Mouse (Mus musculus) hindbrain, embryonic 13.5 days (tissue): ENCODE data around the gene Tusc2. TPM values are rescaled to one million over a fixed set of nuclear protein-coding genes. Genes with fewer than 3 reads are reported as not detected.
A peak's percentile ranks its signal among the peaks of the same experiment; 100 is the strongest.

Source experiments
- ATAC-seq: fragments of 200-750 bp; cut with Nextera tagmentation; 2 replicates; pipeline ENCODE4 v1.8.0; 2017; ENCODE audit warnings: moderate TSS enrichment; ENCODE audit not compliant: low FRiP score
- H3K27ac ChIP-seq: fragments of 300-500 bp; sonication (generic); 2 replicates; pipeline ENCODE4 v1.5.1; 2015; ENCODE audit warnings: inconsistent platforms, mild to moderate bottlenecking, moderate library complexity
- H3K27me3 ChIP-seq: fragments of 300-500 bp; sonication (generic); 2 replicates; pipeline ENCODE4 v1.6.1; 2015; ENCODE audit warnings: mild to moderate bottlenecking, inconsistent platforms
- H3K36me3 ChIP-seq: fragments of 300-500 bp; sonication (generic); 2 replicates; pipeline ENCODE4 v1.6.1; 2015; ENCODE audit warnings: mild to moderate bottlenecking, inconsistent platforms
- H3K4me1 ChIP-seq: fragments of 300-500 bp; sonication (generic); replicated peaks from 2 replicates; pipeline ENCODE4 v1.6.1; 2015; ENCODE audit warnings: inconsistent platforms
- H3K4me2 ChIP-seq: fragments of 300-500 bp; sonication (generic); 2 replicates; pipeline ENCODE4 v1.6.1; 2015; ENCODE audit warnings: inconsistent platforms, mild to moderate bottlenecking, moderate library complexity
- H3K4me3 ChIP-seq: fragments of 300-500 bp; sonication (generic); 2 replicates; pipeline ENCODE4 v1.5.1; 2015; ENCODE audit warnings: mild to moderate bottlenecking, inconsistent platforms
- H3K9ac ChIP-seq: fragments of 300-500 bp; sonication (generic); 2 replicates; pipeline ENCODE4 v1.6.1; 2015; ENCODE audit warnings: mild to moderate bottlenecking, inconsistent platforms
- H3K9me3 ChIP-seq: fragments of 300-500 bp; sonication (generic); 2 replicates; pipeline ENCODE4 v1.6.1; 2016; ENCODE audit warnings: inconsistent platforms
- WGBS: fragments of 180-500 bp; shearing (Covaris S2); methylation state at CpG from one replicate; pipeline ENCODE4 v1.1.7; 2015; 5-methylcytosine and 5-hydroxymethylcytosine counted together
- polyA plus RNA-seq: library from polyadenylated mRNA; unstranded; fragments of >200 nt; fragmentation: Nextera tagmentation; extraction: Ambion mirVana; gene quantifications from 2 replicates; pipeline ENCODE4 v1.2.1, GENCODE M21; 2015

Tusc2 gene
- polyA plus RNA-seq, 1 experiment from 2014 or later: 108 TPM

- Histone ChIP-seq H3K27me3 (no peaks in the 10 kb centered on the region), H3K9me3 (no peaks in the 10 kb centered on the region), H3K4me1 (peaks cover 67% of the 10 kb centered on the region), H3K27ac (no peak overlapping the region), H3K4me2 (no peak overlapping the region), H3K4me3 (no peak overlapping the region), H3K9ac (no peak overlapping the region), H3K36me3 (peaks cover 36% of the 10 kb centered on the region)
- 97% methylated on average over 3 of the region's 3 CpGs for WGBS
- no peak for ATAC-seq
Observed at GRCm38 (mm10) chr9:107538711-107539110, 24.3 kb upstream of the Tusc2 start.

GRCm38 (mm10) chr9:107539940-107540339 lies 23.1 kb upstream of the Tusc2 start:
- H3K9me3 ChIP-seq: no peaks in the 10 kb centered on the region
- no peak overlapping the region for H3K4me3 ChIP-seq
- H3K36me3 ChIP-seq: peaks cover 49% of the 10 kb centered on the region
- no peaks in the 10 kb centered on the region for H3K27me3 ChIP-seq
- 98% methylated on average over 8 of the region's 8 CpGs for WGBS
- no peak overlapping the region for H3K4me2 ChIP-seq
- ATAC-seq: no peak
- H3K9ac ChIP-seq: 0 out of 2 replicates have a peak overlapping the region, but pooled peaks have one; percentile 5
- peaks cover 66% of the 10 kb centered on the region for H3K4me1 ChIP-seq
- no peak overlapping the region for H3K27ac ChIP-seq

GRCm38 (mm10) chr9:107540420-107540819 lies 22.6 kb upstream of the Tusc2 start:
- H3K4me1 ChIP-seq: peaks cover 66% of the 10 kb centered on the region
- peak overlapping the region; percentile 72; the same call in 1 of the 2 replicates for H3K9ac ChIP-seq
- peak overlapping the region; percentile 64 for H3K4me3 ChIP-seq
- peaks cover 51% of the 10 kb centered on the region for H3K36me3 ChIP-seq
- peak overlapping the region; percentile 83 for H3K4me2 ChIP-seq
- H3K27me3 ChIP-seq: no peaks in the 10 kb centered on the region
- ATAC-seq: no peak
- no peak overlapping the region for H3K27ac ChIP-seq
- WGBS: 65% methylated on average over 4 of the region's 4 CpGs
- H3K9me3 ChIP-seq: no peaks in the 10 kb centered on the region

- H3K27me3 ChIP-seq: no peaks in the 10 kb centered on the region
- H3K27ac ChIP-seq: 0 out of 2 replicates have a peak overlapping the region, but pooled peaks have one; percentile 70
- H3K36me3 ChIP-seq: peaks cover 51% of the 10 kb centered on the region
- peaks cover 63% of the 10 kb centered on the region for H3K4me1 ChIP-seq
- peak overlapping the region; percentile 64 for H3K4me3 ChIP-seq
- no peak for ATAC-seq
- peak overlapping the region; percentile 72 for H3K9ac ChIP-seq
- 29% methylated on average over 10 of the region's 10 CpGs for WGBS
- no peaks in the 10 kb centered on the region for H3K9me3 ChIP-seq
- H3K4me2 ChIP-seq: peak overlapping the region; percentile 83
Observed at GRCm38 (mm10) chr9:107541005-107541404, 22.1 kb upstream of the Tusc2 start.

- peak; percentile 87 for ATAC-seq
- Histone ChIP-seq H3K27ac (peak within 1 kb of the TSS; percentile 74), H3K4me3 (peak within 1 kb of the TSS; percentile 64), H3K9me3 (no peaks in the 10 kb centered on the region), H3K27me3 (no peaks in the 10 kb centered on the region), H3K4me2 (peak within 1 kb of the TSS; percentile 83), H3K36me3 (peaks cover 51% of the 10 kb centered on the region), H3K9ac (peak within 1 kb of the TSS; percentile 72), H3K4me1 (peaks cover 63% of the 10 kb centered on the region)
- WGBS: under 1% methylated on average over 46 of the region's 46 CpGs
Observed at GRCm38 (mm10) chr9:107541474-107542351, 21.3 kb upstream of the Tusc2 start, which contains the start of the genes Cyb561d2 and Nprl2. Gene Cyb561d2, minus strand, starts transcription at chr9:107542193. Gene Nprl2, plus strand, starts transcription at chr9:107542226.

DNA sequence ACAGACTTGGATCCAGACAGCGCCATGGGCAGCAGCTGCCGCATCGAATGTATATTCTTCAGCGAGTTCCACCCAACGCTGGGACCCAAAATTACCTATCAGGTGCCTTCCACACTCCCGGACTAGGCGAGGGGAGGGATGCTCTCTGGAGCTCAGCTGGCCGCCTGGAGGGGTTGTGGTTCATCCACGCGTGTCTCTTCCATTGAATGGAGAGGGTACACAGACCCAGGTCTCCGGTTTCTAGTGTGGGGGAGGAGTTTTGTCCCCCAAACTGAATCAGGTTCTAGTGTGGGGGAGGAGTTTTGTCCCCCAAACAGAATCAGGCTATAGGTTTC lies 20.7 kb upstream of the Tusc2 start:
- H3K27ac ChIP-seq: peak overlapping the region; percentile 74
- H3K4me2 ChIP-seq: peak overlapping the region; percentile 83
- H3K27me3 ChIP-seq: no peaks in the 10 kb centered on the region
- H3K4me1 ChIP-seq: peaks cover 63% of the 10 kb centered on the region
- peak; percentile 25; the same call in 1 of the 2 replicates for ATAC-seq
- 2% methylated on average over 11 of the region's 11 CpGs for WGBS
- peak overlapping the region; percentile 64 for H3K4me3 ChIP-seq
- peak overlapping the region; percentile 72 for H3K9ac ChIP-seq
- H3K9me3 ChIP-seq: no peaks in the 10 kb centered on the region
- peaks cover 50% of the 10 kb centered on the region for H3K36me3 ChIP-seq

DNA sequence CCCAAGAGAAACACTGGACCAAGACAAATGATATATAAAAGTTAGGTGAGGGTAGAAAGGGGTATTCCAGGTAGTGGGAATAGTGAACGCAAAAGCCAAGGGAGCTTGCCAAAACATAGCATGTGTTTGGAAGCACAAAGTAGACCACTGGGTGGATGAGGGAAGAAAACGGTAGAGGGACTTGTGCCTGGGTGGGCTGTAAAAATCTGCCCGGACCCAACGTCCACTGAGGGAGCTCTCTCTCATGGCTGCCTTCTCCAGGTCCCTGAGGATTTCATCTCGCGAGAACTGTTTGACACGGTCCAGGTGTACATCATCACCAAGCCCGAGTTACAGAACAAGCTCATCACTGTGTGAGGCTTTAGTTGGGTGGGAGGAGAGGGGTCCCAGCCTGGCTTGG lies 20.3 kb upstream of the Tusc2 start:
- H3K27ac ChIP-seq: peak overlapping the region; percentile 74; the same call in 1 of the 2 replicates
- peaks cover 63% of the 10 kb centered on the region for H3K4me1 ChIP-seq
- H3K4me2 ChIP-seq: peak overlapping the region; percentile 83
- H3K4me3 ChIP-seq: peak overlapping the region; percentile 64
- peak overlapping the region; percentile 72 for H3K9ac ChIP-seq
- H3K36me3 ChIP-seq: peaks cover 46% of the 10 kb centered on the region
- no peaks in the 10 kb centered on the region for H3K9me3 ChIP-seq
- no peak for ATAC-seq
- WGBS: 39% methylated on average over 8 of the region's 8 CpGs
- H3K27me3 ChIP-seq: no peaks in the 10 kb centered on the region

GRCm38 (mm10) chr9:107543299-107543698 lies 19.8 kb upstream of the Tusc2 start:
- peaks cover 4% of the 10 kb centered on the region for H3K27me3 ChIP-seq
- no peak overlapping the region for H3K9ac ChIP-seq
- ATAC-seq: no peak
- no peak overlapping the region for H3K27ac ChIP-seq
- no peak overlapping the region for H3K4me3 ChIP-seq
- WGBS: 90% methylated on average over 11 of the region's 11 CpGs
- H3K9me3 ChIP-seq: no peaks in the 10 kb centered on the region
- no peak overlapping the region for H3K4me2 ChIP-seq
- peaks cover 61% of the 10 kb centered on the region for H3K4me1 ChIP-seq
- H3K36me3 ChIP-seq: peaks cover 41% of the 10 kb centered on the region

DNA sequence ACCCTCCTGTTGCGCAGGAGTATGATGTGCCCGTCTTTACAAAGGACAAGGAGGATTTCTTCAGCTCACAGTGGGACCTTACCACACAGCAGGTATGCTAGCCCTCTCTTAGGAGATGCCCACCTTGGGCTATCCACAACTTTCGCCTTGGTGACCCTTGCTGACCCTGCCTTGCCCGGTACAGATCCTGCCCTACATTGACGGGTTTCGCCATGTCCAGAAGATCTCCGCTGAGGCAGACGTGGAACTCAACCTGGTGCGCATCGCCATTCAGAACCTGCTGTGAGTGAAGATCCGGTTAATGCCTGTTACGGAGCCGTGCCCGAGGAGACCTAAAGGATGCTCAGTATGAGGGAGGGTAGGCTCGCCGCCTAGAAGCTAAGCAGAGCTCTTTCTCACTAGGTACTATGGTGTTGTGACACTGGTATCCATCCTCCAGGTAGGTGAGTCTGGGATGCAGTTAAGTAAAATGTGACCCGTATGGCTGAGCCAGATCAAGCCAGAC lies 18.8 kb upstream of the Tusc2 start:
- Histone ChIP-seq H3K36me3 (peaks cover 31% of the 10 kb centered on the region), H3K4me2 (no peak overlapping the region), H3K9ac (no peak overlapping the region), H3K27me3 (peaks cover 14% of the 10 kb centered on the region), H3K9me3 (no peaks in the 10 kb centered on the region), H3K4me1 (peaks cover 61% of the 10 kb centered on the region), H3K27ac (no peak overlapping the region), H3K4me3 (no peak overlapping the region)
- no peak for ATAC-seq
- WGBS: 95% methylated on average over 17 of the region's 17 CpGs

DNA sequence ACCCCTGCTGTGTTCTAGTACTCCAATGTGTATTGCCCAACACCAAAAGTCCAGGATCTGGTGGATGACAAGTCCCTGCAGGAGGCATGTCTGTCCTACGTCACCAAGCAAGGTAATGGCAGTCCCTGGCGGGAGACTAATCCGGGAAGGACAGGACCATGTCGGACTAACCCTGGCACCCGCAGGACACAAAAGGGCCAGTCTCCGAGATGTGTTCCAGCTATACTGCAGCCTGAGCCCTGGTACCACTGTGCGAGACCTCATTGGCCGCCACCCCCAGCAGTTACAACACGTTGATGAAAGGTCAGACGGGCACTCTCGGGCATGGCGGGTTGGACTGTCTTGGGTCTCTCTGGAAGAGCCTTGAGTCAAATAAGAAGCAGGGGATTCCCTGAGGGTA lies 18.3 kb upstream of the Tusc2 start:
- Histone ChIP-seq H3K4me1 (peaks cover 61% of the 10 kb centered on the region), H3K27ac (no peak overlapping the region), H3K36me3 (peaks cover 26% of the 10 kb centered on the region), H3K9ac (no peak overlapping the region), H3K27me3 (peaks cover 19% of the 10 kb centered on the region), H3K4me3 (no peak overlapping the region), H3K4me2 (no peak overlapping the region), H3K9me3 (no peaks in the 10 kb centered on the region)
- no peak for ATAC-seq
- 94% methylated on average over 12 of the region's 12 CpGs for WGBS

- Histone ChIP-seq H3K4me2 (no peak overlapping the region), H3K4me1 (peaks cover 57% of the 10 kb centered on the region), H3K27me3 (peaks cover 23% of the 10 kb centered on the region), H3K36me3 (peaks cover 22% of the 10 kb centered on the region), H3K27ac (no peak overlapping the region), H3K9ac (no peak overlapping the region), H3K4me3 (no peak overlapping the region), H3K9me3 (no peaks in the 10 kb centered on the region)
- 88% methylated on average over 10 of the region's 10 CpGs for WGBS
- no peak for ATAC-seq
Observed at GRCm38 (mm10) chr9:107545199-107545598, 17.9 kb upstream of the Tusc2 start.

DNA sequence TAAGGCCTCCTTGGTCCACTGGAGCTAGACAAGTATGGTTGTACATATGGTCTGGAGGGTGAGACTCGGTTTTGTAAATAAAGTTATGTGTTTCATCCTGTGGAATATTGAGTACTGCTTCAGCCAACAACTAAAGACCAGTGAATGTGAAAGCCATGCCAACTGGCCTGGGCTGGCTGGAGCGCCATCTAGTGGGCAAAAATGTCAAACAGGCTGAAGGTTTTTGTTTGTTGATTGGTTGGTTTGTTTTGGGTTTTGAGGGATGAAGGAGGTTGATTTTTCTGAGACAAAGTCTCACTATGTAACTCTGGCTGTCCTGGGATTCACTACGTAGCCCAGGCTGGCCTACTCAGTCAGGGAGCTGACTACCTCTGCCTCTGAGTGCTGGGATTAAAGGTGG lies 17.5 kb upstream of the Tusc2 start:
- no peak overlapping the region for H3K4me3 ChIP-seq
- 4% methylated on average over 3 of the region's 3 CpGs for WGBS
- no peak for ATAC-seq
- no peak overlapping the region for H3K9ac ChIP-seq
- peaks cover 20% of the 10 kb centered on the region for H3K36me3 ChIP-seq
- peaks cover 53% of the 10 kb centered on the region for H3K4me1 ChIP-seq
- no peak overlapping the region for H3K4me2 ChIP-seq
- peaks cover 27% of the 10 kb centered on the region for H3K27me3 ChIP-seq
- no peaks in the 10 kb centered on the region for H3K9me3 ChIP-seq
- no peak overlapping the region for H3K27ac ChIP-seq
